Mouse (Mus musculus): ENCODE results near the gene Kif17. TPM values are rescaled to one million over a fixed set of nuclear protein-coding genes. Genes with fewer than 3 reads are reported as not detected.

The Kif17 gene
- polyA plus RNA-seq, 1 experiment: 0.28 TPM

DNA sequence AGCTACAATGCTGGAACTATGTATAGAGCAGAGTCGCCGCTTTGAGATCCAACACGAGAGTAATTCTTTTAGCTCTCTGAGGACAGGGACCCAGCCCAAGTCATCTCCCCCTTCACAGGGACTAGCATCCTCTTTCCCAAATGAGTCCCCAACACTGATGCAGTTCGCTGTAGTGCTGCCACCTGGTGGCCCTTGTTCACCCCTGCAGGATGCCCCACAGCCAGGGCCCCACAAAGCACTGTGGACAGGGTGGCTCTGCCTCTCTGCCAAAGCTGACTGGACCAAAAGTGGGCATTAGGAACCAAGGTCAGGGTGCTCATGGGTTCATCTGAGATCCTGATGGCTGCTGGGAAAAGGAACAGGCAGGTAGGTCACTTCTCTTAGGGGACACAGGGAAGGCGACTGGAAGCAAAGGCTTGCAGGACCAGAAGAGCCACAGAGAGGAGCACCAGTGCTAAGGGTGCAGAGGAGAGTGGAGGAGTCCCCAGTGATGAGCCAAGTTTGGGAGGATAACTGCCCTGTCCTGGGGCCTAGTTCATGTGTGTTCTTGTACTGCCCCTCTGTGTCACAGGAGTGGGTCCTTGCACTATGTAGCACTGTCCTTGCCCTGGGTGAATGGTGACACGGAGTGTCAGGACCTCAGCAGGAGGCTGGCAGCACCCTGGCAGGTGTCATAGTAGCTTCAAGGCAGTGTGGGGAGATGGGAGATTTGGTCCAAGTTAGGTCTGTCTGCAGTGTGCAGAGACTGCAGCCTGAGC lies 68.5 kb downstream of the Kif17 start:
- DNase-seq (ENCODE audit: low read depth in 1 of 2, low spot score in 2 of 2): peak in 1 of 2 experiments; percentile 45
- Histone ChIP-seq H3K4me1 (ENCODE audit: control insufficient read depth, insufficient read depth, insufficient read length) (no peaks in the 10 kb centered on the region), H3K27me3 (ENCODE audit: control insufficient read depth, insufficient read depth, low read length) (no peaks in the 10 kb centered on the region), H3K27ac (ENCODE audit: insufficient read depth, low read length) (no peak overlapping the region), H3K4me3 (ENCODE audit: extremely low read depth, insufficient read depth, insufficient read length) (no peak overlapping the region), H3K36me3 (ENCODE audit: control insufficient read depth, insufficient read depth, low read length) (peaks cover 15% of the 10 kb centered on the region; the same call in 1 of the 2 replicates)
- TF ChIP-seq CTCF (IDR thresholded peaks at IDR 0.05; ENCODE audit: extremely low read depth, insufficient read depth, insufficient read length, insufficient replicate concordance) (peak; percentile 78; the same call in 1 of the 2 replicates), POLR2A (IDR thresholded peaks at IDR 0.05; ENCODE audit: low read depth, low read length) (no peak)
- 67% methylated on average over 6 of the region's 6 CpGs for WGBS

GRCm38 (mm10) chr4:138319508-138319907 lies 69.3 kb downstream of the Kif17 start:
- WGBS: 36% methylated on average over 10 of the region's 10 CpGs
- H3K27me3 ChIP-seq (ENCODE audit: control insufficient read depth, insufficient read depth, low read length): no peaks in the 10 kb centered on the region
- H3K27ac ChIP-seq (ENCODE audit: insufficient read depth, low read length): no peak overlapping the region
- TF ChIP-seq POLR2A (IDR thresholded peaks at IDR 0.05; ENCODE audit: low read depth, low read length): no peak
- TF ChIP-seq CTCF (IDR thresholded peaks at IDR 0.05; ENCODE audit: extremely low read depth, insufficient read depth, insufficient read length, insufficient replicate concordance): peak; percentile 100; the same call in 1 of the 2 replicates
- DNase-seq (ENCODE audit: low read depth in 1 of 2, low spot score in 2 of 2): peak; percentile 62 to 68
- no peaks in the 10 kb centered on the region for H3K4me1 ChIP-seq (ENCODE audit: control insufficient read depth, insufficient read depth, insufficient read length)
- peaks cover 8% of the 10 kb centered on the region; the same call in 1 of the 2 replicates for H3K36me3 ChIP-seq (ENCODE audit: control insufficient read depth, insufficient read depth, low read length)
- no peak overlapping the region for H3K4me3 ChIP-seq (ENCODE audit: extremely low read depth, insufficient read depth, insufficient read length)

- H3K27ac ChIP-seq (ENCODE audit: insufficient read depth, low read length): no peak overlapping the region
- H3K36me3 ChIP-seq (ENCODE audit: control insufficient read depth, insufficient read depth, low read length): peaks cover 6% of the 10 kb centered on the region; the same call in 1 of the 2 replicates
- H3K27me3 ChIP-seq (ENCODE audit: control insufficient read depth, insufficient read depth, low read length): no peaks in the 10 kb centered on the region
- no peak for DNase-seq (ENCODE audit: low read depth in 1 of 2, low spot score in 2 of 2)
- H3K4me1 ChIP-seq (ENCODE audit: control insufficient read depth, insufficient read depth, insufficient read length): peaks cover 5% of the 10 kb centered on the region; the same call in 1 of the 2 replicates
- WGBS: 92% methylated on average over 11 of the region's 11 CpGs
- no peak for TF ChIP-seq CTCF (IDR thresholded peaks at IDR 0.05; ENCODE audit: extremely low read depth, insufficient read depth, insufficient read length, insufficient replicate concordance)
- no peak for TF ChIP-seq POLR2A (IDR thresholded peaks at IDR 0.05; ENCODE audit: low read depth, low read length)
- H3K4me3 ChIP-seq (ENCODE audit: extremely low read depth, insufficient read depth, insufficient read length): no peak overlapping the region
These were observed 70.5 kb downstream of the Kif17 start for GRCm38 (mm10) chr4:138320711-138321110.

GRCm38 (mm10) chr4:138321488-138321887 lies 71.3 kb downstream of the Kif17 start:
- Histone ChIP-seq H3K4me1 (ENCODE audit: control insufficient read depth, insufficient read depth, insufficient read length) (peaks cover 5% of the 10 kb centered on the region; the same call in 1 of the 2 replicates), H3K36me3 (ENCODE audit: control insufficient read depth, insufficient read depth, low read length) (peaks cover 4% of the 10 kb centered on the region; the same call in 1 of the 2 replicates), H3K27ac (ENCODE audit: insufficient read depth, low read length) (no peak overlapping the region), H3K4me3 (ENCODE audit: extremely low read depth, insufficient read depth, insufficient read length) (no peak overlapping the region), H3K27me3 (ENCODE audit: control insufficient read depth, insufficient read depth, low read length) (no peaks in the 10 kb centered on the region)
- WGBS: 80% methylated on average over 7 of the region's 7 CpGs
- no peak for DNase-seq (ENCODE audit: low read depth in 1 of 2, low spot score in 2 of 2)
- no peak for TF ChIP-seq CTCF (IDR thresholded peaks at IDR 0.05; ENCODE audit: extremely low read depth, insufficient read depth, insufficient read length, insufficient replicate concordance)
- TF ChIP-seq POLR2A (IDR thresholded peaks at IDR 0.05; ENCODE audit: low read depth, low read length): no peak

DNA sequence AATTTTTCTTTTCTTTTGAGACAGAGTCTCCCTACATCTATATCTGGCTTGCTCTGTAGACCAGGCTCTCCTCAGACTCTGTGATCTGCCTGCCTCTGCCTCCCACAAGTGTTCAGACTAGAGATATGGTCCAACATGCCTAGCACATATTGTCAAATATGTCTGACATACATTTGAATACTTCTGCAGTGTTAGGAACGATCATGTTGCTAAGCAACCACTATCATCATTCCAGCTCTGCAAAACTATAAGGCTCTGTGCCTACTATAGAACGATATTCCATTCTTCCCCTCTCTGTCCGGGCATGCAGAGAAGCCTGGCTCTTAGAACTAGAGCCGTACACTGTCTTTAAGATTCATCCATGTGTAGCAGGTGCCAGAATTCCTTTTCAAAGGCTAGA lies 72.5 kb downstream of the Kif17 start:
- DNase-seq (ENCODE audit: low read depth in 1 of 2, low spot score in 2 of 2): no peak
- no peaks in the 10 kb centered on the region for H3K27me3 ChIP-seq (ENCODE audit: control insufficient read depth, insufficient read depth, low read length)
- 84% methylated on average over 4 of the region's 4 CpGs for WGBS
- peaks cover 5% of the 10 kb centered on the region; the same call in 1 of the 2 replicates for H3K4me1 ChIP-seq (ENCODE audit: control insufficient read depth, insufficient read depth, insufficient read length)
- TF ChIP-seq CTCF (IDR thresholded peaks at IDR 0.05; ENCODE audit: extremely low read depth, insufficient read depth, insufficient read length, insufficient replicate concordance) (no peak), POLR2A (IDR thresholded peaks at IDR 0.05; ENCODE audit: low read depth, low read length) (no peak)
- H3K4me3 ChIP-seq (ENCODE audit: extremely low read depth, insufficient read depth, insufficient read length): no peak overlapping the region
- peaks cover 3% of the 10 kb centered on the region; the same call in 1 of the 2 replicates for H3K36me3 ChIP-seq (ENCODE audit: control insufficient read depth, insufficient read depth, low read length)
- H3K27ac ChIP-seq (ENCODE audit: insufficient read depth, low read length): no peak overlapping the region

DNA sequence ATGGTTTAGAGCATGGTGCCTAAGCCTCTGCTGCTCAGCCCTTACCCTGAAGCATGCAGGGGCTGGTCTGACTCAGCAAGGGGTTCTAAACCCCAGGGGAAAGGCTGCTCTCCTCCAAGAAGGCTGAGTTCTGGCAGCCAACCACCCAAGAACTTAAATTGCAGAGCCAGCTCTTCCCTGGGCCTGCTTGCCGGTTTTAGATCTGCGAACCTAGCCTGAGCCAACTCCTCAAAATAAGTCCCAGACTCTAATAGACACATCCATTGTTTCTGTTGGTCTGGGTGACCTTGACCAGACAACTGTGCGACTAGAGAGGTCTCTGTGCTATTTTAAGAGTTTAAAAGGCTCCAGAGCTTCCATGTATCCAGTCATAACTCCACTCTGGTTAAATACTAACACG lies 73.5 kb downstream of the Kif17 start:
- Histone ChIP-seq H3K4me3 (ENCODE audit: extremely low read depth, insufficient read depth, insufficient read length) (no peak overlapping the region), H3K27ac (ENCODE audit: insufficient read depth, low read length) (no peak overlapping the region), H3K4me1 (ENCODE audit: control insufficient read depth, insufficient read depth, insufficient read length) (peaks cover 5% of the 10 kb centered on the region; the same call in 1 of the 2 replicates), H3K27me3 (ENCODE audit: control insufficient read depth, insufficient read depth, low read length) (no peaks in the 10 kb centered on the region), H3K36me3 (ENCODE audit: control insufficient read depth, insufficient read depth, low read length) (0 out of 2 replicates have a peak, but pooled peaks cover 2% of the 10 kb centered on the region)
- TF ChIP-seq POLR2A (IDR thresholded peaks at IDR 0.05; ENCODE audit: low read depth, low read length) (no peak), CTCF (IDR thresholded peaks at IDR 0.05; ENCODE audit: extremely low read depth, insufficient read depth, insufficient read length, insufficient replicate concordance) (no peak)
- no peak for DNase-seq (ENCODE audit: low read depth in 1 of 2, low spot score in 2 of 2)
- 82% methylated on average over 4 of the region's 4 CpGs for WGBS

- Histone ChIP-seq H3K27ac (ENCODE audit: insufficient read depth, low read length) (no peak overlapping the region), H3K27me3 (ENCODE audit: control insufficient read depth, insufficient read depth, low read length) (no peaks in the 10 kb centered on the region), H3K4me1 (ENCODE audit: control insufficient read depth, insufficient read depth, insufficient read length) (peaks cover 5% of the 10 kb centered on the region; the same call in 1 of the 2 replicates), H3K36me3 (ENCODE audit: control insufficient read depth, insufficient read depth, low read length) (0 out of 2 replicates have a peak, but pooled peaks cover 2% of the 10 kb centered on the region), H3K4me3 (ENCODE audit: extremely low read depth, insufficient read depth, insufficient read length) (no peak overlapping the region)
- DNase-seq (ENCODE audit: low read depth in 1 of 2, low spot score in 2 of 2): no peak
- TF ChIP-seq POLR2A (IDR thresholded peaks at IDR 0.05; ENCODE audit: low read depth, low read length): no peak
- no peak for TF ChIP-seq CTCF (IDR thresholded peaks at IDR 0.05; ENCODE audit: extremely low read depth, insufficient read depth, insufficient read length, insufficient replicate concordance)
- 91% methylated on average over 3 of the region's 3 CpGs for WGBS
These were observed 74.2 kb downstream of the Kif17 start for GRCm38 (mm10) chr4:138324451-138324850.

Data from spleen, adult 2 months (tissue).